Mouse (Mus musculus): ENCODE results near the gene Jph3.

DNA sequence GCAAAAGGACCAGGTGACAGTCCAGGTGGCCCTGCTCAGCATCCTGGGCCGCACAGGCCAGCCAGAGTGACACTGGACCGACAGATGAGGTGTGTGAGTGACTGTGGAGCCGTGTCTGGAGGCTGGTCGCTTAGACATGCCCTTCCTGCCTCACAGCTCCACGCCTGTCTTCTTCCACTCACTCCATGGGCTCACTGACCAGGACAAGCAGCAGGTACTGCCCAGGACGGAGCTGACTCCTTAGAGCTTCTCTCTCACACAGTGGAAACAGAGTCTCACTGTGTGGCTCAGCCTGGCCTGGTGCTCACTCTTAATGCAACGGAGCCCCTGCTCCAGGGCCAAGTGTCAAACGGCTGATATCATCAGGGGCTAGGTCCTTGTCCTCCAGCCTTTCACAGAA lies 66.0 kb downstream of the Jph3 start:
- TF ChIP-seq GATA1 (IDR thresholded peaks at IDR 0.05; ENCODE audit: low read length) (no peak), TAL1 (IDR thresholded peaks at IDR 0.05; ENCODE audit: low read length) (no peak)

Data from erythroblast, embryonic 14.5 days (primary cell).